Comparison of ENCODE assay signal across 11 mouse cellular contexts in genomic region chr11:90666144-90666757, GRCm38 (mm10). TPM values are rescaled to one million over a fixed set of nuclear protein-coding genes. Genes with fewer than 3 reads are reported as not detected.
DNase-seq lines count a peak whose midpoint lies in the region; ATAC-seq lines count a peak whose summit lies in the region.
"Had no signal": no experiment of that assay in that cellular context is flagged by ENCODE, and none has a peak within 500 bp of the region (broad histone marks: within the 10 kb centered on the region; RNA-seq: fewer than 3 reads in every experiment).

No protein-coding gene starts in this region.

- peaks cover 10% of the 10 kb centered on the region for H3K36me3 ChIP-seq in heart, embryonic 11.5 days (ENCODE audit: control insufficient read depth, insufficient read depth, low read length)
- H3K36me3 ChIP-seq in midbrain, embryonic 10.5 days = peaks cover 20% of the 10 kb centered on the region
- H3K36me3 ChIP-seq in midbrain, embryonic 16.5 days (ENCODE audit: control insufficient read depth, insufficient read depth, low read length) = no peaks in the 10 kb centered on the region
- H3K36me3 ChIP-seq in limb, embryonic 15.5 days = peaks cover 5% of the 10 kb centered on the region; the same call in 1 of the 2 replicates

- H3K4me2 ChIP-seq in heart, embryonic 11.5 days = peak overlapping the region; percentile 16; the same call in 1 of the 2 replicates
- H3K4me2 ChIP-seq in midbrain, embryonic 16.5 days (ENCODE audit: low read length) = no peak overlapping the region
- no peak overlapping the region for H3K4me2 ChIP-seq in limb, embryonic 15.5 days
- H3K4me2 ChIP-seq: neural tube, embryonic 13.5 days had no signal

- DNase-seq in heart, postnatal 4 days = no peak
- DNase-seq in midbrain, embryonic 10.5 days (ENCODE audit: low spot score) = no peak
- no peak for DNase-seq in ovary, postnatal 10 days (ENCODE audit: low spot score)
- no peak for DNase-seq in Muller cell, postnatal 12 days (ENCODE audit: inconsistent ontology term)
- no peak for DNase-seq in embryo, embryonic 10.5 days (ENCODE audit: low spot score)
- DNase-seq: cerebellum, adult 18-20 months; lung, postnatal 10 days had no signal

- ATAC-seq in heart, embryonic 11.5 days (replicated peaks; ENCODE audit: insufficient number of reproducible peaks, low FRiP score, low TSS enrichment) = peak; percentile 60; the same call in 1 of the 2 replicates
- ATAC-seq in midbrain, embryonic 16.5 days = no peak
- ATAC-seq in limb, embryonic 15.5 days (ENCODE audit: insufficient number of reproducible peaks, low FRiP score, low TSS enrichment, low read depth) = no peak

- H3K4me1 ChIP-seq in heart, embryonic 11.5 days (ENCODE audit: control insufficient read depth, insufficient read depth, low read length) = peaks cover 30% of the 10 kb centered on the region
- H3K4me1 ChIP-seq in midbrain, embryonic 10.5 days = peaks cover 41% of the 10 kb centered on the region
- peaks cover 16% of the 10 kb centered on the region for H3K4me1 ChIP-seq in midbrain, embryonic 16.5 days (ENCODE audit: control insufficient read depth, insufficient read depth, low read length)
- peaks cover 38% of the 10 kb centered on the region for H3K4me1 ChIP-seq in limb, embryonic 15.5 days

- H3K9ac ChIP-seq in heart, embryonic 11.5 days (ENCODE audit: low read depth, low read length) = no peak overlapping the region
- no peak overlapping the region for H3K9ac ChIP-seq in midbrain, embryonic 16.5 days (ENCODE audit: low read depth, low read length)
- H3K9ac ChIP-seq in limb, embryonic 15.5 days = no peak overlapping the region
- H3K9ac ChIP-seq: neural tube, embryonic 13.5 days had no signal

- no peaks in the 10 kb centered on the region for H3K9me3 ChIP-seq in heart, embryonic 11.5 days (replicated peaks; ENCODE audit: control insufficient read depth, low read length)
- no peaks in the 10 kb centered on the region for H3K9me3 ChIP-seq in midbrain, embryonic 10.5 days (replicated peaks)
- no peaks in the 10 kb centered on the region for H3K9me3 ChIP-seq in midbrain, embryonic 16.5 days (replicated peaks; ENCODE audit: control insufficient read depth, low read length, poor library complexity, severe bottlenecking)
- no peaks in the 10 kb centered on the region for H3K9me3 ChIP-seq in limb, embryonic 15.5 days
- H3K9me3 ChIP-seq: neural tube, embryonic 13.5 days had no signal

- H3K27me3 ChIP-seq in heart, embryonic 11.5 days (ENCODE audit: control insufficient read depth, insufficient read depth, low read length) = no peaks in the 10 kb centered on the region
- no peaks in the 10 kb centered on the region for H3K27me3 ChIP-seq in midbrain, embryonic 10.5 days (ENCODE audit: low read depth, poor library complexity, severe bottlenecking)
- H3K27me3 ChIP-seq in midbrain, embryonic 16.5 days (ENCODE audit: control insufficient read depth, insufficient read depth, low read depth, low read length) = no peaks in the 10 kb centered on the region
- H3K27me3 ChIP-seq in limb, embryonic 15.5 days = no peaks in the 10 kb centered on the region
- H3K27me3 ChIP-seq: neural tube, embryonic 13.5 days had no signal

- WGBS in heart, embryonic 11.5 days (ENCODE audit: insufficient replicate concordance) = 67% methylated on average over 3 of the region's 3 CpGs
- WGBS in midbrain, embryonic 10.5 days = 81% methylated on average over 3 of the region's 3 CpGs
- 64% methylated on average over 3 of the region's 3 CpGs for WGBS in midbrain, embryonic 16.5 days
- 49% methylated on average over 3 of the region's 3 CpGs for WGBS in limb, embryonic 15.5 days

- peak overlapping the region; percentile 31; the same call in 1 of the 2 replicates for H3K27ac ChIP-seq in heart, embryonic 11.5 days (ENCODE audit: low read depth, low read length)
- H3K27ac ChIP-seq in midbrain, embryonic 10.5 days (replicated peaks) = peak overlapping the region; percentile 77
- H3K27ac ChIP-seq in midbrain, embryonic 16.5 days (ENCODE audit: low read length) = no peak overlapping the region; the same call in 1 of the 2 replicates
- H3K27ac ChIP-seq in limb, embryonic 15.5 days = peak overlapping the region; percentile 84

- no peak overlapping the region for H3K4me3 ChIP-seq in heart, embryonic 11.5 days (ENCODE audit: low read depth, low read length)
- H3K4me3 ChIP-seq in midbrain, embryonic 10.5 days = no peak overlapping the region
- H3K4me3 ChIP-seq in midbrain, embryonic 16.5 days (ENCODE audit: low read depth, low read length) = no peak overlapping the region
- no peak overlapping the region for H3K4me3 ChIP-seq in limb, embryonic 15.5 days
- H3K4me3 ChIP-seq: neural tube, embryonic 13.5 days had no signal

RNA-seq across cellular contexts. Expression of gene Tom1l1, which starts 21.9 kb away (rescaled TPM):
- 45.5 and 50.6 TPM in 2 replicates for polyA plus RNA-seq in heart, embryonic 11.5 days (2014; fragmentation: Nextera tagmentation; extraction: Ambion mirVana)
- total RNA-seq in heart, postnatal 4 days (2021) = 10 to 100 TPM; 15.8 to 18.6 TPM
- polyA plus RNA-seq in midbrain, embryonic 10.5 days (2016; fragmentation: Nextera tagmentation; extraction: Ambion mirVana) = 17.7 and 20.8 TPM in 2 replicates
- 18.6 and 19.8 TPM in 2 replicates for polyA plus RNA-seq in midbrain, embryonic 16.5 days (2015; fragmentation: Nextera tagmentation; extraction: Ambion mirVana)
- 33.5 and 35.9 TPM in 2 replicates for polyA plus RNA-seq in limb, embryonic 15.5 days (2015; fragmentation: Nextera tagmentation; extraction: Ambion mirVana)

RNA-seq across cellular contexts. Expression of gene Cox11, which starts 28.3 kb away (rescaled TPM):
- polyA plus RNA-seq in heart, embryonic 11.5 days (2014; fragmentation: Nextera tagmentation; extraction: Ambion mirVana) = 27.7 and 28.5 TPM in 2 replicates
- total RNA-seq in heart, postnatal 4 days (2021) = 10 to 100 TPM; 22.8 to 24.7 TPM
- 31.0 and 34.7 TPM in 2 replicates for polyA plus RNA-seq in midbrain, embryonic 10.5 days (2016; fragmentation: Nextera tagmentation; extraction: Ambion mirVana)
- 38.5 and 39.7 TPM in 2 replicates for polyA plus RNA-seq in midbrain, embryonic 16.5 days (2015; fragmentation: Nextera tagmentation; extraction: Ambion mirVana)
- 30.5 and 37.2 TPM in 2 replicates for polyA plus RNA-seq in limb, embryonic 15.5 days (2015; fragmentation: Nextera tagmentation; extraction: Ambion mirVana)

RNA-seq across cellular contexts. Expression of gene Stxbp4, which starts 28.4 kb away (rescaled TPM):
- polyA plus RNA-seq in heart, embryonic 11.5 days (2014; fragmentation: Nextera tagmentation; extraction: Ambion mirVana) = 19.6 and 21.0 TPM in 2 replicates
- 1 to 10 TPM; 5.9 to 6.0 TPM for total RNA-seq in heart, postnatal 4 days (2021)
- polyA plus RNA-seq in midbrain, embryonic 10.5 days (2016; fragmentation: Nextera tagmentation; extraction: Ambion mirVana) = 36.4 and 37.6 TPM in 2 replicates
- 17.4 and 19.6 TPM in 2 replicates for polyA plus RNA-seq in midbrain, embryonic 16.5 days (2015; fragmentation: Nextera tagmentation; extraction: Ambion mirVana)
- polyA plus RNA-seq in limb, embryonic 15.5 days (2015; fragmentation: Nextera tagmentation; extraction: Ambion mirVana) = 21.0 and 22.1 TPM in 2 replicates
